Mouse (Mus musculus) large intestine, adult 2 months (tissue): ENCODE data around the gene Krtap28-10. TPM values are rescaled to one million over a fixed set of nuclear protein-coding genes. Genes with fewer than 3 reads are reported as not detected.
"Not testable (repeated sequence)": the region's sequence is repeated elsewhere in the genome, so short reads cannot be mapped to it uniquely, and the experiment has no call there.

Source experiments
- DNase-seq: peaks from one replicate; pipeline ENCODE4 v3.0.0-alpha.2; 2012; ENCODE audit warnings: low read depth, low spot score
- WGBS: fragments of 180-500 bp; shearing (Covaris S2); methylation state at CpG from one replicate; pipeline ENCODE4 v1.1.7; 2018; 5-methylcytosine and 5-hydroxymethylcytosine counted together
- polyA plus RNA-seq: library from polyadenylated mRNA; depleted of rRNA; stranded (reverse); fragments of >200 nt; gene quantifications from 2 replicates; pipeline ENCODE4 v1.2.3, GENCODE M21; 2012; rRNA removed

Gene Krtap28-10
- polyA plus RNA-seq, 1 experiment, result not detected

DNA sequence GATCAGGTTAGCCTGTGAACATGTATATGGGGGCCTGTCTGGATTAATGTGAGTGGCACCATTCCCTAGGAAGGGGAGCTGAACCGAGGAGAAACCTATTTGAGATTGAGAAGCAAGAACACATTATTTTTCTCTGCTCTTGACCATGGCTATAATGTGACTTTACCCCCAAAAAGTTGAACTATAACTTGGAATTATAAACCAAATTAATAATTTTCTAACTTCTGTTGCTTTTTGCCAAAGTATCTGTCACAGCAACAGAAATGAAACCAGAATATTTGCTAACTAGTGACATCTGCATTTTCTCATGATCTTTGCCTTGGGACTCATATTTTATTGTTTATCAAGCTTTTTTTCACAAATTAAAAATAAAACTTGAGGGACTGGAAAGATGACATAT lies 25.7 kb downstream of the Krtap28-10 start:
- WGBS, result 23% methylated on average over 1 of the region's 1 CpGs

DNA sequence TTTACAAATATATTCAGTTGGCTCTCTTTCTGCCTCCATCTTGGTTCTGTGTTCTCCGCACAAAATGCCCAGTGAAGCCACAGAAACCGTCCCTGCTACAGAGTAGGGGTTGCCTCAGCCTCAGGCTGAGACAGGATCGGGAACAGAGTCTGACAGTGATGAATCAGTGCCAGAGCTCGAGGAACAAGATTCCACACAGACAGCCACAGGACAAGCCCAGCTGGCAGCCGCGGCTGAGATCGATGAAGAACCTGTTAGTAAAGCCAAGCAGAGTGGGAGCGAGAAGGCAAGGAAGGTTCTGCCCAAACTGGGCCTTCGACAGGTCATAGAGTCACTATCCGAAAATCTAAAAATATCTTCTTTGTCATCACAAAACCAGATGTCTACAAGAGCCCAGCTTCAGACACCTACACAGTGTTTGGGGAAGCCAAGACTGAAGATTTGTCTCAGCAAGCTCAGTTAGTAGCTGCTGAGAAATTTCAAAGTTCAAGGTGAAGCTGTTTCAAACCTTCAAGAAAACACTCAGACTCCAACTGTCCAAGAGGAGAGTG lies 26.9 kb downstream of the Krtap28-10 start:
- 82% methylated on average over 10 of the region's 10 CpGs for WGBS
- DNase-seq, result no peak

More for the DNA sequence above, 25.7 kb downstream of the Krtap28-10 start:
- DNase-seq, result no peak

DNA sequence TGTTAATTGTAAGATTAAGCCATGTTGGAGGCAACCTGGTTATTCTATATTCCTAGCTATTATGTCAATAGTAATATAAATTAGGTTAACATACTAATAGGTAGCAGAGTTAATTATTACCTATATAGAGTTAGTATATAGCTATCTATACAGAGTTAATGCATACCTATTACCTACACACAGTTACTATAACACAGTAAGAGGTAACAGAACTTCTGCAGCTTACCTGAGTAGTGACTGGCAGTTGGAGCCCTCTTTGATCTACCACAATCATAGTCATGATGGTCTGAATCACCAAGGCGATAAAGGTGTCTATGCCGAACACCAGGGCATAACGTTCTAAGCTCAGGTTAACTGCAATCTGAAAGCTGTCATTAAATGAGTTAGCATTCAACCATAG lies 27.8 kb downstream of the Krtap28-10 start:
- 53% methylated on average over 3 of the region's 3 CpGs for WGBS
- no peak for DNase-seq

DNA sequence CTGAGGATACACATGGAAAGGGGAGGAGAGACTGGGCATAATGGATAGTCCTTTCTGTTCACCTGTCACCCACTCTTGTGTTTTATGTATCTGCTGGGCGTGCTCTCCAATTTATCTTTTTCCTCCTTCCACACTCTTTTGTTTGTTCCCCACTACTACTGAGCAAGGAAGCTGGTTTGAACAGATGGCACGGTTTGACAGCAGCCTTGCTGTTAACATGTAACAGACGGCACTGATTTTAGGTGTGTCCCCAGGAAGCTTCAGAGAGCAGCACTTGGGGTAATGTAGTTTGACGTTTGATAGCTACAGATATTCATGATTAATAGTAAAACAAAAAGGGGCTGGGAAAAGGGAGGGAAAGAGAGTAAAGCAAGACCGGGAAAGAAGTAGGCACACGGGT lies 34.8 kb downstream of the Krtap28-10 start:
- WGBS, result 36% methylated on average over 6 of the region's 6 CpGs
- DNase-seq, result no peak

DNA sequence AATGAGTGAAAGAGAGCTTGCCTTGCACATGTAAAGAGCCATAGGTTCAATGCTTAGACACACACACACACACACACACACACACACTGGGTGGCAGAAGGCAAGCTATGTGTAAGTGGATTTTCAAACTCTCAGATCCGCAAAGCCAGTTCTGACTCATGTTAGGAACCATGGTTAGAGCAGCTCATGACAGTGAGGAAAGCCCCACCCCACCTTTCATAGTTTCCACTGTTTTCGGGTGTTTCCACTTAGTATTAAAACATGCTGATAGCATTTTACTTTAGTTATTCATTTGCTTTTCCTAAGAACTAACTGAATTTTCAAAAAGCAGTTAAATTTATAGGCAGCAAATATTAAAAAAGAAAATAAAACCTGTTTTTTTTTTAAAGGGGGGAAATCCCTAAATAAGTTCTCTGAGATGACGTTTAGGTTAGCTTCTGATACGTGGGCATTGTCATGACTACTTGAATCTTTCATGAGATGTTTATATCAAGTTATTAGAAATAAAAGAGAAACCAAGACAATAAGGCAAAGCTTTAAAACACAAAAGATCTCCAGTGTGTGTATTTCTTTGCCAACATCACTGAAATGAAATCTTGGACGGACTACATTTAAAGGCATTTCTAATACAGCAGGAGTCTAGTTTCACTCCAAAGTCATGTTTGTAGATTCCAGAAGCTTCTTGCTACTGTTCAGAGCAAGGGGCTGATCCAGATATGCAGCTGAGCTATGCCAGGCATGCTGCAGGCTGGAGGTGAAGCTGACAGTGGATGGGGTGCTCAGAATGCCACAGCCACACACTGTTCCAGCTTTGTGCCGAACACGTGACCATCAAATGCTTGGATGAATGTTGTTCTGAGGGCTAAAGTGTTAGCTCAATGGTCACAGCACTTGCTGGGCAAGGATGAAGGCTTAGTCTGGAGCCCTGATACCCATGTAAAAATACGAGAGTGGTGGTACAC lies 35.8 kb downstream of the Krtap28-10 start:
- DNase-seq, result no peak
- 70% methylated on average over 8 of the region's 8 CpGs for WGBS

DNA sequence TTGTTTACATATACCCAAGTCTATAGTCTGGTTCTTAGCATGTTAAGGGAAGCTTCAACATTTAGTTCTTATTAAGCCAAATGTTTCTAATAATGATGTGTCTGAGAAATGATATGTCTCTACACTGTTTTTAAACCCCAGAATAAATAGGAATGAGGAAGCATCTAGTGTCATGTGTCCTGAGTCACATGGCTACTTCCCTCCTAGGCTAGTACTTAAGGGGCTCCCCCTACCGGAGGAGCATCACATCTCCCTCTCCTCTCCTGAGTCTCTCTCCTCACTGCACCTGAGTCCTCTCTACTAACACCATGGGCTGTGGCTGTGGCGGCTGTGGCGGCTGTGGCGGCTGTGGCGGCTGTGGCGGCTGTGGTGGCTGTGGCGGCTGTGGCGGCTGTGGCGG lies 42.0 kb downstream of the Krtap28-10 start, which contains the start of gene Gm47959:
Gm47959 (plus strand) TSS at position 243 of the 400 bp plus-strand sequence.
- WGBS, result 97% methylated on average over 9 of the region's 9 CpGs
- DNase-seq, result not testable (repeated sequence)

DNA sequence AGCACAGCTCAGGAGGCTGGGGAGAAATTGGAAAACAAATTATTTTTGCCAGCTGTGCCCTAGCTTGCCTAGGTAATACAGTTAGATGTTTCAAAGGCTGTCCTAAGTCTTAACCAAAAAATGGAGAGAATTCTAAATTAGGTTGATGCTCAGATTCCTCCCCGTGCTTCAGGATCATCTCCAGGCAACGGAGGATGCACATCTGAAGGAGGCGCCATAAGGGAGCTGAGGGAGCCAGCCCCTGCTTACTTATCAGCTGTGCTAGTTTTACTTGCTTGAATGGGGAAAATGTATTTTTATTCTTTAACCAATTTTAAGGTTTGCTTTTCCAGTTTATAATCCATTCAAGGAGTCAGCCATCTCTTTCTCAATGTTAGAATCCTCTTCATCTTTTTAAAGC lies 48.3 kb downstream of the Krtap28-10 start:
- 94% methylated on average over 3 of the region's 3 CpGs for WGBS
- no peak for DNase-seq

DNA sequence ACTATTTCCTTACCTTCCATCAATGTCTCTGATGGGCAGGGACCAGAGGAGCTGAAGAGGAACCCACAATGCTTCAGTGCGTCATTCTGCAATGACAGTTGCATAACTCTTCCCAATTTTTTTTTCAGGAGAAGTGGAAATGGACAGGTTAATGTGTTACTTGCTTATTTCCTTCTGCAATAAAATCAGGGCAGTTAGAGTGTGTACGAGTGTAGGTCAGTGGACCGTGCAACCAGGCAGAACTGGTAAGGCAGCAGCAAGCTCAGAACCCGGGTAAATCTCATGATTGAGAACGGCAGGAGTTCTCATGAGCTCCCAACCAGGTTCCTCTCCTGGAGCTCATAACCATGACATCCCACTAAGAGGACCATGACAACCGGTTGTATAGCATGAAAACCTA lies 50.2 kb downstream of the Krtap28-10 start:
- 39% methylated on average over 6 of the region's 6 CpGs for WGBS
- peak; percentile 69 for DNase-seq

DNA sequence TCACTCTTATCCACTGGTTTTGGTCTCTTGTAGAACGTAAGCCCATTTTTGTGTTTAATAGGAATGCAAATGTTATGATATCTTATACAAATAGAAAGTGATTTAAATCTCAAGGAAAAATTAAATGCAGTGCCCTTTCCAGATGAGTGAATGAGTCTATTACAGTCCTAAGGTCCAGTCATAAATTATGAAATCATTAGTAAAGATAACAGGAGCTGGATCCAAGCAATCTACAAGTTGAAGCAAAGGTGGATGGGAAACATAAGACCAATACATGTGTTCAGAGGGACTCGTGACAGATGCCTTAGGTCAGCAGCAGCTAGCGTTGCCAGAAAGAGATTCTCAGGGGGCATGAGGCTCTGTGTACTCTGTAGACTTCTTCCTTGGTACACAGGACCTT lies 50.7 kb downstream of the Krtap28-10 start:
- WGBS, result 70% methylated on average over 3 of the region's 3 CpGs

More for the DNA sequence above, 50.7 kb downstream of the Krtap28-10 start:
- DNase-seq, result no peak

Other genes with a start within 250 kb of the Krtap28-10 start
- gene Agfg1, start 203.0 kb downstream of the Krtap28-10 start, polyA plus RNA-seq, result 35.2 and 46.2 TPM in 2 replicates
- 0.74 and 1.2 TPM in 2 replicates for gene A030005L19Rik, start 129.2 kb downstream of the Krtap28-10 start, polyA plus RNA-seq
- not detected in 2 replicates for gene A030014E15Rik, start 117.6 kb downstream of the Krtap28-10 start, polyA plus RNA-seq
- gene Gm6217, start 111.1 kb downstream of the Krtap28-10 start, polyA plus RNA-seq, result not detected in 2 replicates
- gene A030003K21Rik, start 99.1 kb downstream of the Krtap28-10 start, polyA plus RNA-seq, result not detected in 2 replicates
- not detected in 2 replicates for gene Gm7544, start 86.5 kb downstream of the Krtap28-10 start, polyA plus RNA-seq
- not detected in 2 replicates for gene Gm47955, start 82.2 kb downstream of the Krtap28-10 start, polyA plus RNA-seq
- not detected in 2 replicates for gene Gm47959, start 41.9 kb downstream of the Krtap28-10 start, polyA plus RNA-seq
- 0.12 and 0.60 TPM in 2 replicates for gene Slc19a3, start 4.0 kb downstream of the Krtap28-10 start, polyA plus RNA-seq
- gene Gm47969, start 2.5 kb upstream of the Krtap28-10 start, polyA plus RNA-seq, result not detected in 2 replicates
- gene A030005K14Rik, start 16.9 kb upstream of the Krtap28-10 start, polyA plus RNA-seq, result not detected in 2 replicates
- gene Krtap28-13, start 18.4 kb upstream of the Krtap28-10 start, polyA plus RNA-seq, result not detected in 2 replicates
- 3.6 and 6.0 TPM in 2 replicates for gene Ccl20, start 74.3 kb upstream of the Krtap28-10 start, polyA plus RNA-seq
- not detected in 2 replicates for gene Daw1, start 117.3 kb upstream of the Krtap28-10 start, polyA plus RNA-seq